Mouse (Mus musculus): ENCODE results near the gene Clcnkb.

GRCm38 (mm10) chr4:141400171-141400570, 15.6 kb downstream of the Clcnkb start:
- TF ChIP-seq CTCF (IDR thresholded peaks at IDR 0.05; ENCODE audit: low read depth, low read length) (no peak), EP300 (IDR thresholded peaks at IDR 0.05; ENCODE audit: insufficient read depth, low read depth, low read length) (no peak), POLR2A (IDR thresholded peaks at IDR 0.05; ENCODE audit: insufficient read depth, low read length) (no peak)
